ENCODE assay signal across 17 mouse cellular contexts in the genomic region with DNA sequence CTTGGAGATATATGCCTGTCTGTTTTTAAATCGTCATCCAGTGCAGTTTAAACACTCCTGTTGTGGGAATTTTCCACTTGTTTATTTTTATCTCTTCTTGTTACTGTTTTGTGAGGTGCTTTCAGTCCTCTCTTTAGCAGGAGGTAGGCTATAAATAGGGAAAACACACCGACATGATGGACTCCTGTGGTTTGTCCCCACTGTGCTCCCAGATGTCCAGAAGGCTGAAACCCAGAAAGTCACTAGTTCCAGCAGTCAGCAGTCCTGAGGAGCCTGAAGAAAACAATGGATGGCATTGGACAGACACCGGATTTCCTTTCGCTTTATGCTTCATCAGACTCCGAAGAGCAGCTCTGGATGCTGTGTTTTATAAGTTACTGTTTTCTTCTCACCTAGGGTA. TPM values are rescaled to one million over a fixed set of nuclear protein-coding genes. Genes with fewer than 3 reads are reported as not detected.
"Had no signal": no experiment of that assay in that cellular context is flagged by ENCODE, and none has a peak within 500 bp of the region (broad histone marks: within the 10 kb centered on the region; RNA-seq: fewer than 3 reads in every experiment).

No protein-coding gene starts in this region.

- DNase-seq: kidney, postnatal 10 days; kidney, postnatal 4 days; lung, embryonic 14.5 days; lung, postnatal 10 days; lung, postnatal 4 days; midbrain, embryonic 14.5 days; thymus, adult 2 months; thymus, postnatal 25 days had no signal

- H3K4me3 ChIP-seq: layer of hippocampus, adult 2 months; left cerebral cortex, adult 2 months; limb, embryonic 15.5 days; liver, embryonic 12.5 days; midbrain, embryonic 10.5 days; myocyte; stomach, embryonic 15.5 days had no signal

- H3K27ac ChIP-seq: layer of hippocampus, adult 2 months; left cerebral cortex, adult 2 months; limb, embryonic 15.5 days; liver, embryonic 12.5 days; midbrain, embryonic 10.5 days; stomach, embryonic 15.5 days had no signal

- H3K27me3 ChIP-seq: limb, embryonic 15.5 days; liver, embryonic 12.5 days; stomach, embryonic 15.5 days had no signal

- H3K4me1 ChIP-seq: limb, embryonic 15.5 days; liver, embryonic 12.5 days; midbrain, embryonic 10.5 days; stomach, embryonic 15.5 days had no signal

RNA-seq across cellular contexts. Expression of a gene that starts 55.2 kb away (rescaled TPM):
- total RNA-seq: megakaryocyte, adult 5-6 weeks; neutrophil, adult 5-6 weeks had no signal
